Mouse (Mus musculus) CH12.LX (cell line): ENCODE data around the gene Tmem265. TPM values are rescaled to one million over a fixed set of nuclear protein-coding genes. Genes with fewer than 3 reads are reported as not detected.
A peak's percentile ranks its signal among the peaks of the same experiment; 100 is the strongest.

Experiments used
- DNase-seq: peaks from one replicate; pipeline ENCODE4 v3.0.0-alpha.2; 2013; ENCODE audit errors: extremely low read depth
- H3K27ac ChIP-seq: 2 replicates; pipeline ENCODE4 v1.5.1; 2012; ENCODE audit warnings: low read depth, mild to moderate bottlenecking, control low read depth, moderate library complexity; ENCODE audit not compliant: insufficient read depth
- H3K27me3 ChIP-seq: replicated peaks from 2 replicates; pipeline ENCODE3; 2012; ENCODE audit warnings: inconsistent platforms
- H3K36me3 ChIP-seq, 2 experiments: replicated peaks in 1 of 2; 2 replicates each; pipeline versions ENCODE3 to v1.6.1; 2012; ENCODE audit warnings: inconsistent platforms in 1 of 2, low read length in 1 of 2, mild to moderate bottlenecking in 1 of 2, mixed read lengths in 1 of 2, moderate library complexity in 1 of 2; ENCODE audit not compliant: control insufficient read depth in 1 of 2, insufficient read depth in 1 of 2
- H3K4me1 ChIP-seq, 2 experiments: 2 replicates each; pipeline ENCODE4 v1.6.1; 2012; ENCODE audit warnings: inconsistent platforms in 1 of 2, moderate library complexity in 1 of 2; ENCODE audit not compliant: insufficient read depth in 2 of 2, control insufficient read depth in 1 of 2
- H3K4me2 ChIP-seq: 2 replicates; pipeline ENCODE4 v1.6.1; 2012; ENCODE audit warnings: low read depth, mild to moderate bottlenecking, control low read depth; ENCODE audit not compliant: poor library complexity, insufficient read depth, severe bottlenecking
- H3K4me3 ChIP-seq, 3 experiments: fragments of 150-350 bp in 1 of 3; sonication (generic) in 1 of 3; replicated peaks in 1 of 3; 2 replicates each; pipeline versions ENCODE3 to v1.5.1; 2011 to 2012; ENCODE audit warnings: low read depth in 2 of 3, low read length in 2 of 3, mild to moderate bottlenecking in 2 of 3, moderate library complexity in 2 of 3, control low read depth in 1 of 3, improper control_type of control experiment in 1 of 3, inconsistent platforms in 1 of 3, mixed read lengths in 1 of 3; ENCODE audit not compliant: poor library complexity in 1 of 3
- H3K79me2 ChIP-seq: replicated peaks from 2 replicates; pipeline ENCODE4 v1.6.1; 2012; ENCODE audit warnings: mild to moderate bottlenecking, moderate library complexity; ENCODE audit not compliant: control insufficient read depth, poor library complexity, insufficient read depth, severe bottlenecking; ENCODE audit errors: extremely low read depth
- H3K9ac ChIP-seq: 2 replicates; pipeline ENCODE4 v1.6.1; 2012; ENCODE audit warnings: low read depth, mild to moderate bottlenecking, control low read depth, moderate library complexity; ENCODE audit not compliant: insufficient read depth
- H3K9me3 ChIP-seq: replicated peaks from 2 replicates; pipeline ENCODE3; 2012; ENCODE audit warnings: low read length, inconsistent platforms, mixed read lengths
- BHLHE40 ChIP-seq: IDR thresholded peaks from 2 replicates; pipeline ENCODE4 v1.6.1; 2011; ENCODE audit warnings: mild to moderate bottlenecking, low read depth, low read length, improper control_type of control experiment
- CHD2 ChIP-seq: IDR thresholded peaks from 2 replicates; pipeline ENCODE4 v1.6.1; 2011; ENCODE audit warnings: low read length, improper control_type of control experiment
- CTCF ChIP-seq, 2 experiments: IDR thresholded peaks in 1 of 2; conservative IDR thresholded peaks in 1 of 2; 2 replicates each; pipeline ENCODE4 v1.5.1; 2011 to 2012; ENCODE audit warnings: low read depth in 2 of 2, low read length in 2 of 2, improper control_type of control experiment in 1 of 2, inconsistent platforms in 1 of 2, mild to moderate bottlenecking in 1 of 2, moderate library complexity in 1 of 2
- ELF1 ChIP-seq: IDR thresholded peaks from 2 replicates; pipeline ENCODE4 v1.6.1; 2014; ENCODE audit warnings: low read depth, mild to moderate bottlenecking, inconsistent platforms, low read length, improper control_type of control experiment
- EP300 ChIP-seq: IDR thresholded peaks from 2 replicates; pipeline ENCODE4 v1.6.1; 2011; ENCODE audit warnings: low read length, improper control_type of control experiment
- HCFC1 ChIP-seq: IDR thresholded peaks from 2 replicates; pipeline ENCODE4 v1.6.1; 2012; ENCODE audit warnings: low read depth, mild to moderate bottlenecking, inconsistent platforms, low read length, improper control_type of control experiment
- KAT2A ChIP-seq: IDR thresholded peaks from 2 replicates; pipeline ENCODE4 v1.6.1; 2012; ENCODE audit warnings: low read length, improper control_type of control experiment, inconsistent platforms; ENCODE audit not compliant: insufficient replicate concordance
- MAFK ChIP-seq: IDR thresholded peaks from 2 replicates; pipeline ENCODE4 v1.6.1; 2011; ENCODE audit warnings: low read length, improper control_type of control experiment; ENCODE audit not compliant: insufficient replicate concordance
- MAZ ChIP-seq: IDR thresholded peaks from 2 replicates; pipeline ENCODE4 v1.6.1; 2012; ENCODE audit warnings: low read depth, mild to moderate bottlenecking, inconsistent platforms, low read length, improper control_type of control experiment, moderate library complexity
- NELFE ChIP-seq: IDR thresholded peaks from 2 replicates; pipeline ENCODE4 v1.6.1; 2011; ENCODE audit warnings: low read depth, low read length, improper control_type of control experiment
- PAX5 ChIP-seq: IDR thresholded peaks from 2 replicates; pipeline ENCODE4 v1.6.1; 2012; ENCODE audit warnings: low read length, inconsistent platforms, mixed read lengths
- RAD21 ChIP-seq: IDR thresholded peaks from 2 replicates; pipeline ENCODE4 v1.6.1; 2011; ENCODE audit warnings: low read depth, mild to moderate bottlenecking, low read length, improper control_type of control experiment, moderate library complexity
- SIN3A ChIP-seq: IDR thresholded peaks from 2 replicates; pipeline ENCODE4 v1.6.1; 2012; ENCODE audit warnings: low read length, improper control_type of control experiment, inconsistent platforms
- TCF12 ChIP-seq: IDR thresholded peaks from 2 replicates; pipeline ENCODE4 v1.6.1; 2014; ENCODE audit warnings: low read depth, mild to moderate bottlenecking, inconsistent platforms, low read length, improper control_type of control experiment
- UBTF ChIP-seq: IDR thresholded peaks from 2 replicates; pipeline ENCODE4 v1.6.1; 2012; ENCODE audit warnings: low read depth, mild to moderate bottlenecking, inconsistent platforms, low read length, improper control_type of control experiment, moderate library complexity
- USF1 ChIP-seq: IDR thresholded peaks from 2 replicates; pipeline ENCODE4 v1.6.1; 2014; ENCODE audit warnings: low read depth, mild to moderate bottlenecking, inconsistent platforms, low read length, improper control_type of control experiment
- USF2 ChIP-seq: conservative IDR thresholded peaks from 2 replicates; pipeline ENCODE4 v1.6.1; 2011; ENCODE audit warnings: low read depth, low read length, improper control_type of control experiment
- ZC3H11A ChIP-seq: IDR thresholded peaks from 2 replicates; pipeline ENCODE4 v1.6.1; 2012; ENCODE audit warnings: low read depth, mild to moderate bottlenecking, inconsistent platforms, low read length, improper control_type of control experiment
- ZMIZ1 ChIP-seq: IDR thresholded peaks from 2 replicates; pipeline ENCODE4 v1.6.1; 2012; ENCODE audit warnings: low read depth, mild to moderate bottlenecking, inconsistent platforms, low read length, improper control_type of control experiment
- ZNF384 ChIP-seq: IDR thresholded peaks from 2 replicates; pipeline ENCODE4 v1.6.1; 2012; ENCODE audit warnings: low read depth, low read length, improper control_type of control experiment, inconsistent platforms
- dilution Hi-C: fragments of 300-500 bp; cut with MboI; formaldehyde crosslinking; loops from 2 replicates; pipeline ENCODE4 v1.14.3; 2020; ENCODE audit warnings: low sequenced_read_pairs; ENCODE audit not compliant: extremely low pct_unique_long_range_greater_than_20kb, extremely low pct_ligation_motif_present
- in situ Hi-C: fragments of 300-500 bp; cut with MboI; formaldehyde crosslinking; loops from 3 replicates; pipeline ENCODE4 v1.14.3; 2019; ENCODE audit warnings: low sequenced_read_pairs, low pct_ligation_motif_present, low pct_unique_long_range_greater_than_20kb, mixed read lengths
- polyA plus RNA-seq: library from polyadenylated mRNA; unstranded; fragments of >175 nt; gene quantifications from 2 replicates; pipeline ENCODE4 v1.2.1, GENCODE M21; 2012; ENCODE audit warnings: low read depth; ENCODE audit not compliant: insufficient read length
- total RNA-seq, 2 experiments: library from RNA; depleted of rRNA; stranded (reverse); fragments of 300-350 nt in 1 of 2; fragments of >200 nt in 1 of 2; gene quantifications; 2 replicates each; pipeline ENCODE4 v1.2.3; 2012 to 2014

Gene Tmem265
- total and polyA plus RNA-seq, 3 experiments, result 0.93 to 2.3 TPM; not detected in 1

GRCm38 (mm10) chr7:127614511-127614890 lies 53.3 kb downstream of the Tmem265 start:
- Histone ChIP-seq H3K4me1 (peaks cover 4 to 12% of the 10 kb centered on the region in 2 experiments; a peak in 2 of 4 replicates), H3K9ac (peak overlapping the region; percentile 97)
- dilution Hi-C loops, result no loop called here

GRCm38 (mm10) chr7:127614891-127615843 lies 54.0 kb downstream of the Tmem265 start, which contains the start of gene Zfp629:
TSS of gene Zfp629 (minus strand) at chr7:127615797.
- H3K27me3 ChIP-seq, result peaks cover 38% of the 10 kb centered on the region
- no peak within 1 kb of the TSS for H3K27ac ChIP-seq
- H3K9ac ChIP-seq, result peak within 1 kb of the TSS; percentile 97
- peaks cover 14% of the 10 kb centered on the region in 2 experiments for H3K36me3 ChIP-seq
- dilution Hi-C loops, result no loop called here
- H3K4me1 ChIP-seq, result peaks cover 4 to 12% of the 10 kb centered on the region in 2 experiments; a peak in 2 of 4 replicates
- H3K4me3 ChIP-seq, result peak within 1 kb of the TSS; percentile 51 to 67 (median 62)
- in situ Hi-C loops, result no loop called here
- TF ChIP-seq HCFC1, result peak; percentile 68
- 0 out of 2 replicates have a peak, but pooled peaks have one; percentile 31 for TF ChIP-seq UBTF
- TF ChIP-seq KAT2A, result no peak
- TF ChIP-seq ELF1, result peak; percentile 66
- TF ChIP-seq CTCF (conservative IDR thresholded peaks at IDR 0.05 in 1 of 2, IDR thresholded peaks at IDR 0.05 in 1 of 2; ENCODE audit: low read depth in 2 of 2, low read length in 2 of 2), result no peak
- TF ChIP-seq NELFE, result no peak
- no peak for DNase-seq
- H3K79me2 ChIP-seq, result no peaks in the 10 kb centered on the region
- H3K4me2 ChIP-seq, result peak within 1 kb of the TSS; percentile 86
- peaks cover 9% of the 10 kb centered on the region for H3K9me3 ChIP-seq

More at GRCm38 (mm10) chr7:127614511-127614890, 53.3 kb downstream of the Tmem265 start:
- DNase-seq, result no peak
- Histone ChIP-seq H3K27ac (no peak overlapping the region), H3K79me2 (no peaks in the 10 kb centered on the region), H3K4me3 (peak overlapping the region; percentile 38 to 67 (median 51)), H3K9me3 (peaks cover 9% of the 10 kb centered on the region), H3K36me3 (peaks cover 14% of the 10 kb centered on the region in 2 experiments), H3K4me2 (peak overlapping the region; percentile 86), H3K27me3 (peaks cover 38% of the 10 kb centered on the region)
- in situ Hi-C loops, result no loop called here
- TF ChIP-seq ZMIZ1 (no peak), UBTF (peak; percentile 73)

GRCm38 (mm10) chr7:127616336-127616735 lies 55.1 kb downstream of the Tmem265 start:
- peaks cover 7 to 8% of the 10 kb centered on the region in 2 experiments for H3K36me3 ChIP-seq
- peaks cover 4 to 12% of the 10 kb centered on the region in 2 experiments; a peak in 2 of 4 replicates for H3K4me1 ChIP-seq
- H3K4me2 ChIP-seq, result no peak overlapping the region
- no peak for TF ChIP-seq MAFK
- TF ChIP-seq BHLHE40, result no peak
- no peak for TF ChIP-seq MAZ
- no peak for TF ChIP-seq RAD21
- TF ChIP-seq CHD2, result no peak
- no peak for TF ChIP-seq ZC3H11A
- no peak for TF ChIP-seq TCF12
- no peak for TF ChIP-seq EP300
- no peak for TF ChIP-seq SIN3A
- TF ChIP-seq PAX5, result no peak
- no peak for TF ChIP-seq ELF1
- no peak for TF ChIP-seq CTCF (conservative IDR thresholded peaks at IDR 0.05 in 1 of 2, IDR thresholded peaks at IDR 0.05 in 1 of 2; ENCODE audit: low read depth in 2 of 2, low read length in 2 of 2)
- no peak for TF ChIP-seq KAT2A
- no peak for TF ChIP-seq USF1
- TF ChIP-seq USF2, result no peak
- TF ChIP-seq ZNF384, result no peak
- DNase-seq, result no peak
- H3K27me3 ChIP-seq, result peaks cover 38% of the 10 kb centered on the region
- H3K9ac ChIP-seq, result no peak overlapping the region
- dilution Hi-C loops, result no loop called here
- no peak overlapping the region for H3K4me3 ChIP-seq
- peaks cover 8% of the 10 kb centered on the region for H3K9me3 ChIP-seq
- H3K27ac ChIP-seq, result no peak overlapping the region
- no peaks in the 10 kb centered on the region for H3K79me2 ChIP-seq
- in situ Hi-C loops, result no loop called here
